Mouse (Mus musculus): ENCODE data around the gene Sema4g.
"Not testable (repeated sequence)": the region's sequence is repeated elsewhere in the genome, so short reads cannot be mapped to it uniquely, and the experiment has no call there.

Sema4g gene

GRCm38 (mm10) chr19:45024775-45025174 lies 35.9 kb downstream of the Sema4g start:
- no peak for DNase-seq (ENCODE audit: low read depth, low spot score)

GRCm38 (mm10) chr19:45025937-45026568 lies 37.2 kb downstream of the Sema4g start:
- DNase-seq (ENCODE audit: low read depth, low spot score), result no peak

DNA sequence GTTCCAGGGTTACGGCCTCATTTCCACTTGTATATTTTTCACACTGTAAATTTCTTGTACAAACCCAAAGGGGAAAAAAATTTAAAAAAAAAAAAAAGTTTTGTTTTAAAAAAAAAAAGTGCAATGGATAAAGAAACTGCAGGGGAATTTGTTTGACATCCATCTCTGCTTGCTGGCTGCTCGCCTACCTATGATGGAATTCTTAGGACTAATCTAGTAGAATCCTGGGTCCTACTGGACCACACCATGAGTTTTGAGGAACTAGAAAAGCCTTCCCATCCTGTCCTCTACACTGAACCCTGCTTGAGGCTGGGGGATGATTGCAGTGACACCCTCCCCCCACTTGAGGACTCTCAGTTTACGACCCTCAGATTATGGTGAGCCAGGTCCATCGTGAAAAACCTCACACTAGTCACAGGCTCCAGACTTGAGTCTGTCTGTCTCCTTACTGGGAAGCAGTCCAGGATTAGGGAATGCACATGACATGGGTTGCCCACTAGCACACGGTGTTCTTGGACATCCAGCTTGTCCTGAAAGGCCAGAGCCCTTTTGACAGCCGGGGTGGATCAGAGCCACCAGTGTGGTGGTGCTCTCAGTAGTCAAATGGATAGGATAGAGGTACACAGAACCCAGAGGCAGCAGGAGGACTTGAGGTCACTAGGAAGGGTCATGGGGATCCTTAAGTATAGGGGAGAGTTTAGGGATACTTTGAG lies 38.2 kb downstream of the Sema4g start:
- no peak for DNase-seq (ENCODE audit: low read depth, low spot score)

GRCm38 (mm10) chr19:45027848-45028247 lies 38.9 kb downstream of the Sema4g start:
- no peak for DNase-seq (ENCODE audit: low read depth, low spot score)

DNA sequence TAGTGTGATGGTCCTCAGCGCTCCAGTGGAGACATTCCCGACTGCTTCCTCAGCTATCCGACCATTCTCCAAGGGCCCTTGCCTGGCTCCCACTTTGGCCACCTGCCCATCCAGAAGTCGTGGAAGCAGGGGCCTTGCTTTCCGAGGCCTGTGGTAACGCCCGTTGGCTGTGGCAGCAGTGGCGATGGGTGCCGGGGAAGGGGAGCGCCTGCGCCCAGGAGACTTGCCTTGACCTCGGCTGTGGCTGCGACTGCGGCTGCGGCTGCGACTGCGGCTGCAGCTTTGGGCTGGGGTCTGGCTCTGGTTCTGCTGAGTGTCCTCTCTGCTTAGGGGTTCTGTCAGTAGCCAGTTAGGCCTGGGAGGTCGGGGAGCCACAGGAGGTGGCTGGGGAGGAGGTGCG lies 39.8 kb downstream of the Sema4g start:
- no peak for DNase-seq (ENCODE audit: low read depth, low spot score)

DNA sequence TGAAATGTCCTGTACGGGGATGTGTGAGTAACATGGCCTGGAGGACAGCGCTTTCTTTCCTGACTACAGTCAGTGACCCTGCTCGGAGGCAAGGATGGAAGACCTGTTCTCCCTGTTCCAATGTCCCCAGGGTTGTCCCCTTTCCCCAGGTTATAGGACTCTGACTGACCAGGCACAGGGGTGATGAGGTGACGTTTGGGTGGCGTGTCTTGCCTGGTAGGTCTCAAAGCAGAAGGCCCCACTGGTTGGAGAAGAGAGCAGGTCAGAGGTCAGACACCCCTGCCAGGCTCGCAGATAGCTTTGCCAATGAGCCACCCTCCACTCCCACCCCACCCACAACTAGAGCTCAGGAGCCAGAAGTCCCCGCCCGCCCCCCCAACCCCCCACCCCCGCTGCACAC lies 40.7 kb downstream of the Sema4g start:
- no peak for DNase-seq (ENCODE audit: low read depth, low spot score)

GRCm38 (mm10) chr19:45030111-45030510 lies 41.2 kb downstream of the Sema4g start:
- no peak for DNase-seq (ENCODE audit: low read depth, low spot score)

DNA sequence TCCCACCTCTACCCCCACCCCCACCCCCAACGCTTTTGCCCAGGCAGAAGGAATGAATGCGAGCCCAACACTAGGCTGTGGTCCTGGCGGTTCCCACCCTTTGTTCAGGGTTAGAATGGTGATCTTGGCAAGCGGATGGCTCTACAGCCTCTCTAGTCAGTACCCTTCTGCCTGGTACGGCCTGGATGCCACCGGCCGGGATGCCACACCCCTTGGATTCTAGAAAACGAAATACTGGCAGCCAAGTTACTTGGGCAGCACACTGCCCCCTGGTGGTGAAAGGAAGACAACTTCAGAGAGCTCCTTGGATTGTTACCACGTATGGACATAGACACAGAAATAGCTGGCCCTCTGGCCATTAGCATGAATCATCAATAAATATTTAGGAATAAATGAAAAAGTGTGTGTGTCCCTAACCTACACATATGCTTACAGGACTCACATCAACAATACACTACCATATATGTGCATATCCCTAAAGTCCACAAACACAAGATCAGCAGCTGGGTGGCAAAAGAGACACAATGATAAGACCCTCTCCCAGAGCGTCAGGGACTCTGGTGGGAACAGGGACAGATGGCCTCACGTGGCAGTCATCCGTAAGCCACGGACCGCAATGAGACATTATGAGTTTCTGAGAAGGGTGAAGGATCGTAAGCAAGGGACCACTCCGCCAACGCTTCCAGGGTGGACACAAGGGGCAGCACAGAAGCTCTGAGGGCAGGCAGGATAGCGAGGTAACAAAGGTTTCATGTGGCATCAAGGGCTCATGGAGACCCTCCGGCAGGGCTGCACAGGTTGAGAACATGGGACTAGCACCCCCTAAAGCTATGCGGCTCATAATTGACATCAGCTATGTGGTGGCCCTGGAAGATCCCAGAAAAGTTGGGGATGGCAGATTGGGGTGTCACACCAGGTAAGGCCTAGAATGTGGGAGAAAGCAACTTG lies 42.1 kb downstream of the Sema4g start:
- DNase-seq (ENCODE audit: low read depth, low spot score), result peak; percentile 69

- no peak for DNase-seq (ENCODE audit: low read depth, low spot score)
These were observed 42.9 kb downstream of the Sema4g start for GRCm38 (mm10) chr19:45031780-45032179.

GRCm38 (mm10) chr19:45032570-45033332 lies 43.9 kb downstream of the Sema4g start:
- no peak for DNase-seq (ENCODE audit: low read depth, low spot score)

DNA sequence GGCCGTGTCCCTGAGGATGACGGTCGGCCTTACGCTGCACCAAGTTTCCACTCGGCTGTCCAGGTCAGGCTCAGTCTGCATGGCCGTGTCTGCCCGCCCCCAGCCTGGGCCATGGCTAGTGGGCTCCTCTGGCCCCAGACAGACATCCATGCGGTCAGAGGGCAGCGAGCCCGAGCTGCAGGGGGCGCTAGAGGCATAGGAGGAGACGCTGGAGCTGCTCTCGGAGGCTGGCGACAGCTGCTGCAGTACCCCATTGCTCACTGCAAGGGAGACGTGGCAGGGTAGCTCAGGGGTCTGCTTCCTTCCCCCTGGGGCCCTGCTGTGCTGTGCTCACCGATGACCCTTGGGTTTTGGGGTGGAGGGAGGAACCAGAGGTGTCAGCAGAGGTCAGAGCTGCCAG lies 48.0 kb downstream of the Sema4g start:
- no peak for DNase-seq (ENCODE audit: low read depth, low spot score)

DNA sequence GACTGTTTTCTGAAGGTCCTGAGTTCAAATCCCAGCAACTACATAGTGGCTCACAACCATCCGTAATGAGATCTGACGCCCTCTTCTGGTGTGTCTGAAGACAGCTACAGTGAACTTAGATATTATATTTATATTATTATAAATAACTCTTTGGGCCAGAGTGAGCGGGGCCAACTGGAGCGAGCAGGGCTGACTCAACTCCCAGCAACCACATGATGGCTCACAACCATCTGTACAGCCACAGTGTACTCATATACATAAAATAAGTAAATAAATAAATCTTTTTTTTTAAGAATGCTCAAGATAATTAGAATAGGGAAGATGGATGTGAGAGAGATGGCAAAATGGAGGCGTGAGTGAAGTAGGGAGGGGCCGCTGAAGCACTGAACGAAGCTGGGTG lies 49.3 kb downstream of the Sema4g start:
- DNase-seq (ENCODE audit: low read depth, low spot score), result not testable (repeated sequence)

- no peak for DNase-seq (ENCODE audit: low read depth, low spot score)
These were observed 51.3 kb downstream of the Sema4g start for GRCm38 (mm10) chr19:45040214-45040613.

GRCm38 (mm10) chr19:45044389-45044927 lies 55.6 kb downstream of the Sema4g start:
- no peak for DNase-seq (ENCODE audit: low read depth, low spot score)

GRCm38 (mm10) chr19:45045236-45045635 lies 56.3 kb downstream of the Sema4g start:
- DNase-seq (ENCODE audit: low read depth, low spot score), result no peak

- no peak for DNase-seq (ENCODE audit: low read depth, low spot score)
These were observed 56.8 kb downstream of the Sema4g start, which contains the start of gene Pdzd7 for GRCm38 (mm10) chr19:45045651-45046050. Gene Pdzd7 (minus strand): TSS chr19:45045717.

DNA sequence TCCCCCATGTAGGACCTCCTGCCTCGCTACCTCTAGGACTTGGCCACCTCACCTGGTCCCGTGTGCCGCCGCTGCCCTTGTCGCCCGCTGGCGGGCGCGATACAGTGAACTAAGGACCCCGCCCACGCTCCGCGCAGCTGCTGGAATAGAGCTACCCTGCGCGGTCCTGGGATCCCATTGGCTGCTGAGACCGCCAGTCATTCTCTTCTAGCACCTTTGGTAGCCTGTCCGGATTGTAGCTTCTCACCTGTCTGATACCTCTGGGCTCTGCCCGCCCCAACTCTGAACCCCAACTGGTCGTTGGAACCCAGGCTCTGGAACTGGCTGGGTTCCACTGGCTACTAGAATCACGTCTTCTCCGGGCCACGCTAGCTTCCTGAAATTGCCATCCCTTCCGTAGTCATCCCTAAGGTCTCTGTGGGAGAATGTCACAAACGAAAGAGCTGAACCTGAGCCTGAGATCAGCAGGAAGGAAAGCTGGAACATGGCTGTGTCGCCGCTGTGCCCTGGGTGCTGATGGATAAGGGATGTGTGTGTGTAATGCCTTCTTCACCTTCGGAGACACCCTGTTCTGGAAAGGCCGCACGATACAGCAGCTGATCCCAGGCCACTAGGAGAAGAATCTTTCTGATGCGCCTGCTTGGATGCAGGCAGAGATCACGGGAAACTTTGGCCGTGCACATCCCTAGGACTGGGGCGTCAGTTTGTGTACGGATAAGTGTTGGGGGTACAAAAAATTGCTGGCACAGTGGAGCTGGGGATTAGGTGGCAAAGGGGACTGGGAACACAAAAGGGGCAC lies 57.8 kb downstream of the Sema4g start:
- no peak for DNase-seq (ENCODE audit: low read depth, low spot score)

- peak; percentile 57 for DNase-seq (ENCODE audit: low read depth, low spot score)
These were observed 58.6 kb downstream of the Sema4g start, which contains the start of gene Sfxn3 for GRCm38 (mm10) chr19:45047417-45047934. Gene Sfxn3 (plus strand): TSS chr19:45047503.

DNA sequence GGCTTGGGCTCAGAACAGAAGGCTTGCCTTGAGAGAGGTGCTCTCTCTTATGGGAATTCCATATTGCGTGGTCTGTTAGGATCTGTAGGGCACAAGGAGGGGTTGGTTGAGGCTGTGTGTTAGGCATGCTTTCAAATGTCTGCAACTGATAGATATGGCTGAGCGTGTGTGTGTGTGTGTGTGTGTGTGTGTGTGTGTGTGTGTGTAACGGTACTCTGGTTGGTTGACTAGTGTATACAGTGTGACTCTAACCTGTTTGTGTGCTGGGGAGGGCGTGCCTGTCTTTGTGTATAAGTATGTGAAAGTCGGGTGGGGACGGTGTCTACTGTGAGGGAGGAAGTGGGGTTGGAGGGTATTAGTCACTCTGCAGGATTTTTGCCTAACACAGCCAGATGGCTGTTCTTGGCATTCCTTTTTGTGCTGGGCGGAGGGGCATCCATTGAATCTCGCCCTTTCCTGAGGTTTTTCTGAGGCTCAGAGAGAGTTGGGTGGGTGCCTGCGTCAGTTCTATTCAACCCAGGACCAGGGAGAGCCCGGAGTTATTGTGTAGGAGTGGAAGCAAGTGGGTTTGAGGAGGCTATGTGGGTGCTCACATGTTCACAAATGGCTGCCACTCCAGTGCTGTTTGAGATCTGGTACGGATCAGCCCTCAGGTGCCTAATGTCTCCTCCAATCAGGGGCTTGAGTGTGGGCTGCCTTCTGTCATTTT lies 59.2 kb downstream of the Sema4g start:
- no peak for DNase-seq (ENCODE audit: low read depth, low spot score)
